Mouse (Mus musculus) lung, postnatal 0 days (tissue): ENCODE data around the gene Hist1h2bp. TPM values are rescaled to one million over a fixed set of nuclear protein-coding genes. Genes with fewer than 3 reads are reported as not detected.
"Not testable (repeated sequence)": the region's sequence is repeated elsewhere in the genome, so short reads cannot be mapped to it uniquely, and the experiment has no call there.

Experiments used
- ATAC-seq: fragments of 200-750 bp; cut with Nextera tagmentation; 2 replicates; pipeline ENCODE4 v1.8.0; 2017; ENCODE audit warnings: moderate library complexity
- DNase-seq: peaks from one replicate; pipeline ENCODE4 v3.0.0-alpha.2; 2016; ENCODE audit warnings: low spot score
- H3K27ac ChIP-seq: fragments of 300-500 bp; sonication (generic); 2 replicates; pipeline ENCODE4 v1.5.1; 2014; ENCODE audit warnings: antibody characterized with exemption, mild to moderate bottlenecking, low read length, mixed read lengths
- H3K27me3 ChIP-seq: fragments of 300-500 bp; sonication (generic); replicated peaks from 2 replicates; pipeline ENCODE4 v1.6.1; 2014; ENCODE audit warnings: low read length, mixed read lengths; ENCODE audit not compliant: insufficient read depth
- H3K36me3 ChIP-seq: fragments of 300-500 bp; sonication (generic); 2 replicates; pipeline ENCODE4 v1.6.1; 2014; ENCODE audit warnings: low read length, mixed read lengths; ENCODE audit not compliant: insufficient read depth
- H3K4me1 ChIP-seq: fragments of 300-500 bp; sonication (generic); 2 replicates; pipeline ENCODE4 v1.6.1; 2014; ENCODE audit warnings: antibody characterized with exemption, low read depth, low read length, mixed read lengths; ENCODE audit not compliant: insufficient read depth
- H3K4me2 ChIP-seq: fragments of 300-500 bp; sonication (generic); replicated peaks from 2 replicates; pipeline ENCODE4 v1.6.1; 2014; ENCODE audit warnings: low read depth, mild to moderate bottlenecking, low read length, moderate library complexity, mixed read lengths
- H3K4me3 ChIP-seq: fragments of 300-500 bp; sonication (generic); 2 replicates; pipeline ENCODE4 v1.5.1; 2014; ENCODE audit warnings: low read depth, low read length
- H3K9ac ChIP-seq: fragments of 300-500 bp; sonication (generic); replicated peaks from 2 replicates; pipeline ENCODE4 v1.6.1; 2014; ENCODE audit warnings: low read depth, mild to moderate bottlenecking
- H3K9me3 ChIP-seq: fragments of 300-500 bp; sonication (generic); 2 replicates; pipeline ENCODE4 v1.6.1; 2016; ENCODE audit warnings: low read length, mixed read lengths
- CTCF ChIP-seq: IDR thresholded peaks from 2 replicates; pipeline ENCODE4 v1.5.1; 2016; ENCODE audit warnings: antibody characterized with exemption, mild to moderate bottlenecking
- EP300 ChIP-seq: IDR thresholded peaks from 2 replicates; pipeline ENCODE4 v1.6.1; 2016; ENCODE audit warnings: antibody characterized with exemption, mild to moderate bottlenecking, control low read depth
- WGBS: fragments of 180-500 bp; shearing (Covaris S2); extraction: QIAGEN DNeasy Blood & Tissue Kit; methylation state at CpG from one replicate; pipeline ENCODE4 v1.1.7; 2014; 5-methylcytosine and 5-hydroxymethylcytosine counted together
- polyA plus RNA-seq: library from polyadenylated mRNA; unstranded; fragments of >200 nt; fragmentation: Nextera tagmentation; extraction: Ambion mirVana; gene quantifications from 2 replicates; pipeline ENCODE4 v1.2.1, GENCODE M21; 2015

The Hist1h2bp gene
- polyA plus RNA-seq, 1 experiment from 2014 or later: 0.61 TPM

DNA sequence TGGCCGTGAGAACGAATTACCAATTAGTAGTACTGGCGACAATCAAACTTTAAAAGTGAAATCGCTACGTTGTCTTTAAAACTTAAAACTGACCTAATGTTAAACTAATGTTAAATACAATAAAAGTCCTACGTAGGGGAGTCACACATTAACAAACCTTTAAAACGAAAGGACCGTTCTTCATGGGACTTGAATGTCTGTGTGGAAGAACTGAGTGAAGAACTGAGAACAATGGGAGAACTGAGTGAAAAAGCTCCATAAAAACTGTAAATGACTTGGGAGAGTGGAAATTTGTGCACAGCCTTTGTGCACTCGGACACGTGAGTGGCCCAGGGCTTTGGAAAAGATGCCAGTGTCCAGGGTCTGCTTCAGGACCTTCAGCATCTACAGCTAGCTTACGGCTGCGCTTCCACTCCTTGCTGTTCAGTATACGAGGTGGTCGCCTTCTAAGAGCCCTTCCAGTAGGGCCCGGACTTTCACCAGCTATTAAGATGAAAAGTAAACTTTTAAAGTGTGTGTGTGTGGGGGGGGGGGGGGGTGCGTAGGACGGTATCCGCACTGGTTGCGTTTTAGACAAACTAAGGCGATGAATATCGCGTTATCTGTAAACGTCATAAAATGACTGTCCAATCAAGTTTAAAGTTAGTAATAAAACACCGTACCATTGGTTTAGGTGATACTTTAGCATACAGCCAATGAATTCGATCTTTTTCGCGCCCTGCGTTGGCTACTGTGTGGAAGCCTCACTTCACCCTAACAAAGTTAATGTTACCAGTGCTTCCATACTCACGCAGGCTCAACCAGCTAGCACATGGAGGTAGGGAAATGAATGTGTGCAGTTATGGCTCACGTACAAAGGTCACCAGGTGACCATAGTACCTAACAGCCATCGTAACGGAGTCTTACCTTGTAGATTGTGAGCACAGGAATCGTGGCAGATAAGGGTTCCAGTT lies 8.2 kb upstream of the Hist1h2bp start:
- no peaks in the 10 kb centered on the region for H3K9me3 ChIP-seq
- H3K9ac ChIP-seq: peak overlapping the region; percentile 63
- no peaks in the 10 kb centered on the region for H3K36me3 ChIP-seq
- peak; percentile 90 for ATAC-seq
- WGBS: 2% methylated on average over 33 of the region's 33 CpGs
- peak; percentile 56 for TF ChIP-seq EP300
- no peak for TF ChIP-seq CTCF
- no peaks in the 10 kb centered on the region for H3K27me3 ChIP-seq
- peak overlapping the region; percentile 52 for H3K4me3 ChIP-seq
- DNase-seq: peak; percentile 98
- H3K4me2 ChIP-seq: peak overlapping the region; percentile 95
- peak overlapping the region; percentile 86 for H3K27ac ChIP-seq
- peaks cover 10% of the 10 kb centered on the region; the same call in 1 of the 2 replicates for H3K4me1 ChIP-seq

DNA sequence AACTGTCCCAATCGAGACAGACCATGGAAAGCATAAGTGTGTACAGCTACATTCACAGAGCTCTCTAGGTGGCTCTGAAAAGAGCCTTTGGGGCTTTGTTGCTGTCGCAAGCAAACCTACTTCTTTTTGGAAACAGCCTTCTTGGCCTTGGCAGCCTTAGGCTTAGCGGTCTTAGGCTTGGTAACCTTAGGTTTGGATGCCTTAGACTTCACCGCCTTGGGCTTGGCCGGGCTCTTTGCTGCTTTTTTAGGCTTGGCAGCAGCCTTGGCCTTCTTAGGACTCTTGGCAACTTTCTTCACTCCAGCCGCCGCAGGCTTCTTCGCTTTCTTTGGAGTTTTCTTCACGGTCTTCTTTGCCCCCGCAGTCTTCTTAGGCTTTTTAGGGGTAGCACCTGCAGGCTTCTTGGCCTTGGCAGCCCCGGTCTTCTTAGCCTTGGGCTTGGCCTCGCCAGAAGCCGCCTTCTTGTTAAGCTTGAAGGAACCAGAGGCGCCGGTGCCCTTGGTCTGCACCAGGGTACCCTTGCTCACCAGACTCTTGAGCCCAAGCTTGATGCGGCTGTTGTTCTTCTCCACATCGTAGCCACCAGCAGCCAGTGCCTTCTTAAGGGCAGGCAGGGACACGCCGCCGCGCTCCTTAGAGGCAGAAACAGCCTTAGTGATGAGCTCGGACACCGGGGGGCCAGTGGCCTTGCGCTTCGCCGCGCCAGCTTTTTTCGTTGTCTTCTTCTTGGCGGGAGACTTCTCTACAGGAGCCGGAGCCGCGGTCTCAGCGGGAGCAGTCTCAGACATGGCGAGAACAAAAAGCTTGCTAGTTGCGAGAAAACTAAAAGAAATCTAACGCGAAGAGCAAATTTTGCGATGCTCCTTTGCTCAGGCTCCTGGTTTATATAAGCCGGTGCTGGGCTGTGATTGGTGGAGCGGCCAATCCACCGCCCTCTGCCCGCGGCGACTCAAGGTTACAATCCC lies 7.2 kb upstream of the Hist1h2bp start, which contains the start of gene Hist1h1b:
TSS of gene Hist1h1b (minus strand) at position 859 of the 965 bp plus-strand sequence.
- H3K9ac ChIP-seq: peak within 1 kb of the TSS; percentile 63
- peak within 1 kb of the TSS; percentile 95 for H3K4me2 ChIP-seq
- ATAC-seq (peak; percentile 34), DNase-seq (peak; percentile 72)
- peaks cover 10% of the 10 kb centered on the region; the same call in 1 of the 2 replicates for H3K4me1 ChIP-seq
- H3K9me3 ChIP-seq: no peaks in the 10 kb centered on the region
- H3K27ac ChIP-seq: peak within 1 kb of the TSS; percentile 86
- H3K27me3 ChIP-seq: no peaks in the 10 kb centered on the region
- WGBS: under 1% methylated on average over 44 of the region's 44 CpGs
- no peaks in the 10 kb centered on the region for H3K36me3 ChIP-seq
- H3K4me3 ChIP-seq: peak within 1 kb of the TSS; percentile 52
- no peak for TF ChIP-seq CTCF
- no peak for TF ChIP-seq EP300

DNA sequence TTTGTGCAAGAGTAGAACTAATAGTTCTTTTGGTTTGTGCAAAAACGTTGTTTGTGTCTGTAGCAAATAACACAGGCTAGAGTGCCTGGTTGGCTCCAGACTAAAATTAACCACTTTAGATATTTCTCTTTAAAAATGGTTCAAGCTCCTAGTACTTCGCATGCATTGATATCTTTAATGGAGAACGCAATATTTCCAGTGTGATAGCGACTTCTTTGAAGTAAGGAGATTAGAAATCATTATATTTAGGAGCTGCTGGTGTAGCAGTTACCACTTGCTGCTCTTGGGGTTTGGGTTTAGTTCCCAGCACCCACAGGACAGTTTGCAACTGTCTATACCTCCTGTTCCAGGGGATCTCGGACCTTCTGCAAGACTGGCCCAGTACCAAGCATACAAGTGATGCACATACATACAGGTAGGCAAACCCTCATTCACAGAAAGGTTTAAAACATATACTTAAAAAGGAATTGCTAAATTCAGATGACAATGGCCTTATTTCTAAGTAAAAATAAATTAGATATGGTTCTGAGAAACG lies 6.2 kb upstream of the Hist1h2bp start:
- Histone ChIP-seq H3K4me3 (peak overlapping the region; percentile 52; the same call in 1 of the 2 replicates), H3K9ac (peak overlapping the region; percentile 63; the same call in 1 of the 2 replicates), H3K4me1 (peaks cover 10% of the 10 kb centered on the region; the same call in 1 of the 2 replicates), H3K4me2 (peak overlapping the region; percentile 95), H3K36me3 (no peaks in the 10 kb centered on the region), H3K27ac (no peak overlapping the region), H3K27me3 (no peaks in the 10 kb centered on the region), H3K9me3 (no peaks in the 10 kb centered on the region)
- TF ChIP-seq EP300 (no peak), CTCF (no peak)
- no peak for ATAC-seq
- DNase-seq: no peak
- 32% methylated on average over 6 of the region's 6 CpGs for WGBS

DNA sequence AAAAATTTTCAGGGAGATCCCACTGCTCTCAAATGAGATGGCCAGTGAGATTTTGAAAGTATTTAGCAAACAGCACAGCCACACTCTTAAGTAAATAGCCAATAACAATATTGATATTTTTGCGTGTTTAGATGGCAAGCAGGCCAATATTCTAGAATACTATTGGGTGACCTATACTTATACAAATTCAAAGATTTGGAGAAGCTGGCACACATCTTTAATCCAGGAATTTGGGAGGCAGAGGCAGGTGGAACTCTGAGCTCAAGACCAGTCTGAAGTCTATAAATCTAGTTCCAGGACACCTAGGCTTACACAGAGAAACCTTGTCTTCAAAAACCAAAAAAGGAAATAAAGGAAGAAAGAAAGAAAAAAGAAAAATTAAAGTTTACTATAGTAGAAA lies 5.6 kb upstream of the Hist1h2bp start:
- H3K27ac ChIP-seq: no peak overlapping the region
- H3K4me2 ChIP-seq: no peak overlapping the region

DNA sequence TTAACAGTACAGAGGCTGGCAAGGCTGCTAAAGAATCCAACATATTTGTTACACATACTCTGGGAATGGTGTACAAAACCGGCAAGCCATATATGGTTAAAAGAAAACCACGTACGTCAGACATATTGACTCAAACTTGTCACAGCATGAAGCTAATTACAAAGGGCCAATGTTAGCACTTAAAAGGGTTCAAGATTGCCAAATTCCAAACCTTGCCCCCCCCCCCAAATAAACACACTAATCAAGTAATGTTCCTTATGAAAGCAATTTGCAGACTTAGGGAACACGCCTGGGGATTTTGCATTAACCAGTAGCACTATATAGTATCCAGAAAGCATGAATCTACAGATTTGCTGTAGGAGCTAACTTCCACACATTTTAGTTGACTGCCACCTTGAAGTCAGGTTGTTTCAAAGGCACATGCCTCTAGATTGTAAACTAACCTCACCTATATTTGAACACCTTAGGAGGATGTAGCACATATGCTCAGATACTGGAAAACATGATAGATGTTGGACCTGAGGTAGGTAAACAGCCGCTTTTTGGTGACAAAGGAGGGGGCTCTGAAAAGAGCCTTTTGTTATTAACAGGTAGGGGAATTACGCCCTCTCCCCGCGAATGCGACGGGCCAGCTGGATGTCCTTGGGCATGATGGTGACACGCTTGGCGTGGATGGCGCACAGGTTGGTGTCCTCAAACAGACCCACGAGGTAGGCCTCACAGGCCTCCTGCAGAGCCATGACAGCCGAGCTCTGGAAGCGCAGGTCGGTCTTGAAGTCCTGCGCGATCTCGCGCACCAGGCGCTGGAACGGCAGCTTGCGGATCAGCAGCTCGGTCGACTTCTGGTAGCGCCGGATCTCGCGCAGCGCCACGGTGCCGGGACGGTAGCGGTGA lies 4.7 kb upstream of the Hist1h2bp start:
- DNase-seq: peak; percentile 76
- ATAC-seq, H3K27me3 ChIP-seq, H3K36me3 ChIP-seq, H3K9me3 ChIP-seq, H3K4me1 ChIP-seq: not testable (repeated sequence)
- WGBS: 2% methylated on average over 11 of the region's 35 CpGs
- Histone ChIP-seq H3K27ac (peak overlapping the region; percentile 70), H3K9ac (0 out of 2 replicates have a peak overlapping the region, but pooled peaks have one; percentile 16), H3K4me3 (peak overlapping the region; percentile 34), H3K4me2 (peak overlapping the region; percentile 56)

More for the DNA sequence above, 5.6 kb upstream of the Hist1h2bp start:
- Histone ChIP-seq H3K4me3 (no peak overlapping the region), H3K9me3 (no peaks in the 10 kb centered on the region), H3K4me1 (peaks cover 10% of the 10 kb centered on the region; the same call in 1 of the 2 replicates), H3K36me3 (no peaks in the 10 kb centered on the region), H3K27me3 (no peaks in the 10 kb centered on the region), H3K9ac (no peak overlapping the region)
- no peak for DNase-seq
- no peak for ATAC-seq
- WGBS: 90% methylated on average over 1 of the region's 1 CpGs
- no peak for TF ChIP-seq EP300
- TF ChIP-seq CTCF: no peak
